ENCODE assay signal across 8 mouse cellular contexts in genomic region chr16:50732082-50733006, GRCm38 (mm10).
DNase-seq lines count a peak whose midpoint lies in the region; ATAC-seq lines count a peak whose summit lies in the region.

No protein-coding gene starts in this region.

- no peaks in the 10 kb centered on the region for H3K9me3 ChIP-seq in intestine, embryonic 14.5 days (ENCODE audit: control insufficient read depth, low read length)

- 0 out of 2 replicates have a peak, but pooled peaks cover 3% of the 10 kb centered on the region for H3K4me1 ChIP-seq in intestine, embryonic 14.5 days (replicated peaks; ENCODE audit: control insufficient read depth, insufficient read depth, low read length)

- H3K9ac ChIP-seq in intestine, embryonic 14.5 days (ENCODE audit: low read length), result peak overlapping the region; percentile 54

- H3K27me3 ChIP-seq in intestine, embryonic 14.5 days (replicated peaks; ENCODE audit: control insufficient read depth, insufficient read depth, low read length), result no peaks in the 10 kb centered on the region

- peak; percentile 94 for ATAC-seq in intestine, embryonic 14.5 days (replicated peaks; ENCODE audit: low FRiP score, low TSS enrichment, low read depth)

- H3K27ac ChIP-seq in intestine, embryonic 14.5 days (ENCODE audit: low read depth), result no peak overlapping the region

- peak overlapping the region; percentile 79 for H3K4me3 ChIP-seq in intestine, embryonic 14.5 days (ENCODE audit: low read depth, low read length)

- under 1% methylated on average over 58 of the region's 58 CpGs for WGBS in intestine, embryonic 14.5 days

- intact Hi-C loops in gastrocnemius, postnatal 14 days (cut with DNase I; ENCODE audit: low total_unique reads), result no loop called here
- intact Hi-C loops in left cerebral cortex, postnatal 14 days (cut with DNase I), result loop anchor here (10.0 kb wide), 1 partner anchor 688 kb away; no protein-coding TSS in a partner anchor

- peak overlapping the region; percentile 82 for H3K4me2 ChIP-seq in intestine, embryonic 14.5 days (ENCODE audit: low read length)

- peak; percentile 93 for DNase-seq in adipocyte (ENCODE audit: low spot score)
- peak; percentile 95 for DNase-seq in embryo, embryonic 10.5 days (ENCODE audit: low spot score)
- peak; percentile 90 for DNase-seq in gastrocnemius, postnatal 14 days
- peak; percentile 96 for DNase-seq in intestine, embryonic 14.5 days (ENCODE audit: low spot score)
- peak; percentile 83 to 86 for DNase-seq in left cerebral cortex, postnatal 14 days (ENCODE audit: low spot score in 2 of 2)
- DNase-seq in mesoderm, embryonic 11.5 days (ENCODE audit: low read depth, low spot score), result peak; percentile 90
- peak; percentile 80 to 88 for DNase-seq in right cerebral cortex, postnatal 36 days (ENCODE audit: low spot score in 2 of 2)
- peak; percentile 95 for DNase-seq in yolk sac, embryonic 10.5 days (ENCODE audit: low spot score)

- no peaks in the 10 kb centered on the region for H3K36me3 ChIP-seq in intestine, embryonic 14.5 days (ENCODE audit: control insufficient read depth, insufficient read depth, low read length)
